Mouse (Mus musculus) heart, postnatal 4 days (tissue): ENCODE data around the gene Ptprt. TPM values are rescaled to one million over a fixed set of nuclear protein-coding genes. Genes with fewer than 3 reads are reported as not detected.
A peak's percentile ranks its signal among the peaks of the same experiment; 100 is the strongest.
"Not testable (repeated sequence)": the region's sequence is repeated elsewhere in the genome, so short reads cannot be mapped to it uniquely, and the experiment has no call there.

Experiments used
- DNase-seq: peaks from one replicate; pipeline ENCODE4 v3.0.0; 2021
- total RNA-seq, 2 experiments: library from RNA; stranded (reverse); gene quantifications; 2 replicates each; pipeline ENCODE4 v1.2.3; 2021

Gene Ptprt
- total RNA-seq, 2 experiments from 2014 or later: 0.81 to 1.1 TPM

- DNase-seq: no peak
Measured at GRCm38 (mm10) chr2:162197316-162197715, 463.6 kb downstream of the Ptprt start.

DNA sequence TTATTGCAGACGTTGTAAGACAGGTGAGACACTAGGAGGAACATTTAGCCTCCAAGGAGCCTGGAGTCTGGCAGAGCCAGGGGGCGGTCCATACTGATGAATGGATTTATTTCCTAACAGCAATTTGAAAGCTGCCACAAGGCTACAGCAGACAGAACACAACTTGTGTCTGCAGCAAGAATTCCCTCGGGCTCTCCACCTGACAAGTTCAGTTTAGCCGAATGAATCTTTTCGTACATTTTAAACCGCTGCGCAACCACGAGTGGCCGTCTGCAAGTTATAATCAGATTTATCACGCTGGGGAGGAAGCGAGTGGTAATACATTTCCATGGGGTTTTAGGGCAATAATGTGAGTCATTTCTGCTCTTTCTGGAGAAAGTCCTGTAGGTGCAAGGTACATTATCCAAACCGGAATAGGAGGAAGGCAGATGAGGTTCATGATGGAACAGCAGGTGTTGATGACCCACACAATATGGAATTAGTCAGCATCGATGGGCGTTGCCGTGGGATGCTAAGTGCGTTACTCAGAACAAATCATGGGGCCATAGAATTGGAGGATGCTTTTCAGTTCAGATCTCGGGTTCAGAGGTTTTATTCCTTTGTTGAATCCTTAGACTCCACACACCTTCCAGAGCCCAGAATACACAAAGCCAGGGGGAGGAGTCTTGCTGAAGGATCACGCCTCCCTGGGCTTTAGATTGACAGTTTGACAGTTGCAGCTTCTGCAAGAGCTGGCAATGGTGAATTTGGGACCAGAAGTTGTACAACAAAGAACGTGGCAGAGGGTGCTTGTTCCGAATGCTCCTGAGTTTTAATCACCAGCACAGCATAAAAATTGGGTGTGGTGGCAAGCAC, 478.1 kb downstream of the Ptprt start:
- no peak for DNase-seq

GRCm38 (mm10) chr2:162181826-162182225, 479.1 kb downstream of the Ptprt start:
- no peak for DNase-seq

DNA sequence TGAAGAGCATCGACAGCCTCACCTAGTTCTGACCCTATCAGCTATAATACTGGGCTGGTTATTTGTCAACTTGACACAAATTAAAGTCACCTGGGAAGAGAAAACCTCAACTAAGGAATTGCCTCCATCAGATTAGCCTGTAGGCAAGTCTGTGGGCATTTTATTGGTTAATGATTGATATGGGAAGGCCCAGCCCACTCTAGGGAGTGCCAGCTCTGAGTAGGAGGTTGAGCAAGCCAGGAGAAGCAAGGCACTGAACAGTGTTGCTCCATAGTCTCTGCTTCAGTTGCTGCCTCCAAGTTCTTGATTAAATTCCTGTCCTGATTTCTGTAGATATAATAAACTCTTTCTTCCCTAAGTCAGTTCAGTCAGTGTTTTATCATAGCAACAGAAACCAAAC, 488.4 kb downstream of the Ptprt start:
- no peak for DNase-seq

DNA sequence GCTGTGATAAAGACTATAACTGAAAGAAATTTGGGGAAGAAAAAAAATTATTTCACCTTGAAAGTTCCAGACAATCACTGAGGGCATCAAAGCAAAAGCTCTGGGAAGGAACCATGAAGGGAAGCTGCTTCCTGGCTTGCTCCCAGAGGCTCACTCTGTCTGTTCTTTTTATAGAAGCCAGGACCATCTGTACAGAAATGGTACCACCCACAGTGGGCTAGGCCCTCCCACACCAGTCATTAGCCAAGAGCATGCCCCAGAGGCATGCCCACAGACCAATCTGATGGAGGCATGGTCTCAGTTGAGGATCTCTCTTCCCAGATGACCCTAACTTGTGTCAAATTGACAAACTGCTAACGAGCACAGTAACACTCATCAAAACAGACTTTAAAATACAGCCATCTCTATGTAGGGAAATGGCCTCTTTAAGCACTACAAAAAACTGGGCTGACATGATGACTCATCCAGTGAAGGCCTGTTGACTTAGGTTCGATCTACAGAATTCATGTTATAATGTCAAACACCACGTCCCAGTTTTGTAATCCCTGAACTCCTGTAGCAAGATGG, 519.0 kb downstream of the Ptprt start:
- DNase-seq: no peak

DNA sequence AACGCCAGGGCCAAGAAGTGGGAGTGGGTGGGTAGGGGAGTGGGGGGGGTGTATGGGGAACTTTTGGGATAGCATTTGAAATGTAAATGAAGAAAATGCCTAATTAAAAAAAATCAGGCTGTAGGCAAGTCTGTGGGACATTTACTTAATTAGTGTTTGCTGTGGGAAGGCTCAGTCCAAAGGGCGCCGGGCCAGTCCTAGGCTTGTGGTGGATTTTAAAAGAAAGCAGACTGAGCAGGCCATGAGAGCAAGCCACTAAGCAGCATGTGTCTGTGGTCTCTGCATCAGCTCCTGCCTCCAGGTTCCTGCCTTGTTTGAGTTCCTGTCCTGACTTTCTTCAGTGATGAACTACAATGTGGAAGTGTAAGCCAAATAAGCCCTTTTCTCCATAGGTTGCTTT, 524.8 kb downstream of the Ptprt start:
- not testable (repeated sequence) for DNase-seq

- no peak for DNase-seq
Measured at GRCm38 (mm10) chr2:162131607-162132304, 529.2 kb downstream of the Ptprt start.

DNA sequence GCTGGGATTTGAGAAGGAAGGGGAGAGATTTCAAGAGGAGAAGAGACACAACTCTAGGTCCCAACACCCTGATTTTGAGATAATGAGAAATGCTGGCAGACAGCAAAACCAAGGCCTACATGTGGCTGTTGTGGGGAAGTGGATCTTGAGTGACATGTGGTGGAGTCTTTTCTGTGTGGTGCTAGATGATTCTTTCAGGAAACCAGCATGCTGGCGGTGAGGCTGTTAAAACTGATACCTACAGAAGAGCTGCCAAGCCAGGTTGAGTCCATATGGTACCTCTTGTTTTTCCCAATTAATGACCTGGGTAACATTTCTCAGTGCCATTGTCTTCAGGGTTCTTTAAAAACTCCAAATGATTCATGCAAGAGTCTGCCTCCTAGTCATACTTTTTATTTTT, 531.1 kb downstream of the Ptprt start:
- no peak for DNase-seq

DNA sequence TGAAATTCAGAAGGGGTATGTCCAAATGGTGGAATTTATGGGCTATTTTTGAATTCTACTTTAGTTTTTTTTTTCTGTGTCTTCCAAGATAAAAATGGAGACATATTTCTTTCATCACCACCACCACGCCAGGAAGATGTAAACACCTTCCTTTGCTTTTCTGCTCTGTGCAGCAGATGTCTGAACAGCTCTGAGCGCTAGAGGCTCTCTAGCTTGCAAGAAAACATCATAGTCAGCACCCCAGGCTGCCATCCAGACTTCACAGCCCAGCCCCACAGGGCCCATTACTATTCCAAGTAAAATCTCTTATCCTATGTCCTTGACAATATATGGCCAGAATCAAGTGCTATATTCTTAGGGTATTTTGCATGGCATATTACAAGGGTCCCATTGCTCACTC, 542.9 kb downstream of the Ptprt start:
- DNase-seq: no peak

DNA sequence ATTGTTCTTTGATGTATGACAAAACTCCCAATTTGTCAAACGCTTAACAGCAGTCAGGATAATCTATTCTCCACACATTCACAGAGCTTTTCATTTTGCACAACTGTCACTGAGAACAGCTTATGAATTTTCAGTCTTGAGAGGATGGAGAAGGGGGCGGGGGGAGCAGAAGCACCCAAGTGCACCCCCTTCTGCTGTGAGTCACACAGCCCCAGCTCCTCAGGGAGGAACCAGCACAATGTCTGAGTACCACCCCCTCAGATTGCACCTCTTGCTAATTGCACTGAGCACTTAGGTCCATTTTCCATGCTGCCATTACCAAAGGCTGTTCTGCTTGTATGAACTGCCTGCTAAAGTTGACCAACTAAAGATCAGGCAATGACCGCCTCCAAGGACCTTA, 578.6 kb downstream of the Ptprt start:
- DNase-seq: no peak

GRCm38 (mm10) chr2:162080717-162081398, 580.1 kb downstream of the Ptprt start:
- DNase-seq: no peak

DNA sequence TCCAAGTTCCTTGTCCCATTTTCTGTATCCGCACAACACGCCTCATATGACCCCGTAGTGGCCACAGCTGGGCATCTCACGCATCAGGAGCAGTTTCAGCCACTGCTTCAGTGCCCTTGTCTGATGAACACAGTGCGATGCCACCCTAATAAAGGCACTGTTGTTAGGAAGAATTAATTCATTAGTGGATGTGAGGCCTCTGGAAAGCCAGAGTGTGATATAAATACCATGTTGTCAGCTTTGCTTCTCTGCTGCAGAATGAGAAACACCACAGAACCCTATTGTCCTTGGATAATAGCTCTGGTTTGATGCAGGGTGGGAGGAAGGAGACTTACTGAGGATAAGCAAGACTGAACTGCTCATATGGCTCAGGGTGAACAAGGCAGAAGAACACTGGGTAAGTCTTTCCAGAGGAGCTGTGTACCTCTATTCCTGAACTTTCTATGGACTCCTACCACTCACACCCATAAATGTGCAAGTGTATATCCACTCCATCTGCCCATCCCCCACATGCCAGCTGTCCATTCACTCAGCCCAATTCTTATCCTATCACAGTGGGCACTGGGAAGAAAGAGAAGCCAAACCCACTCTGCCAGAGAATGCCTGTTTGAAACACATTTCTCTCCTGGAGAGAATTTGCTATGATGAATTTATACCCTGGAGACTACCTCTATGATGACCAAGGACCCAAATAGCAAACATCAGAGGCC, 582.2 kb downstream of the Ptprt start:
- no peak for DNase-seq

DNA sequence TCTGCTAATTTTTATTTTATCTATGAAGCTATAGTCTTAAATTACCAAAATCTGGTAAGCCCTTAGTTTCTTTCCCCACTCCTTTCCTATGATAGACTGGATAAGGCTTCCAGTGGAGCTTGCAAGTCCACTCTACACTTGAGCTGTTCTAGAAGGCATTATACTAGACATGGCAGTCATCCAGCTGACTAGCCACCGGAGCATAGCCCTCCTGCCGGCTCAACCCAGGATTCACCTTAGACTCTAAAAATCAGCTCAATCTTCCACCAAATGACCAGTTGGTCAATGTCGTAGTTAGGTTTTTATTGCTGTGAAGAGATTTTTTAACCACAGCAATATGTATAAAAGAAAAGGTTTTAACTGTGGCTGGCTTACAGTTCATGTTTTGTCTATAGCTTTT, 608.1 kb downstream of the Ptprt start:
- DNase-seq: no peak

DNA sequence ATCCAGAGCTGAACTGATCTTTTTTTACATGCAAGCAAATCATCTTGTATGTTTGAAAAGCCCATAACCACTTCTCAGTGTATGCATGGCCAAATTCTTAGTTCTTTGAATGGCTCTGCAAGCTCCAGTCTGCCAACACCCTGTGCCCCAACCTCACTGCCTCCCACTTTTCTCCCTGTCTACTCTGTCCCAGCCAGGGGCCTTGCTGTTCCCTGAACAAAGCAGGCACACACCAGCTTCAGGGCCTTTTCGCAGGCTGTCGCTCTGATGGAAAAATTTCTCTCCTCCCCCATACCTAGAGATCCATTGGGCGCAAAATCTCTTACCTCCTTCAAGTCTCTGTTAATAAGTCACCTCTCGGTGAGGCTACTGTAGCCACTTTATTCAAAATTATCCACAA, 610.7 kb downstream of the Ptprt start:
- no peak for DNase-seq

- no peak for DNase-seq
Measured at GRCm38 (mm10) chr2:162035615-162036014, 625.3 kb downstream of the Ptprt start.

- DNase-seq: peak; percentile 44
Measured at GRCm38 (mm10) chr2:162031636-162032035, 629.3 kb downstream of the Ptprt start.

DNA sequence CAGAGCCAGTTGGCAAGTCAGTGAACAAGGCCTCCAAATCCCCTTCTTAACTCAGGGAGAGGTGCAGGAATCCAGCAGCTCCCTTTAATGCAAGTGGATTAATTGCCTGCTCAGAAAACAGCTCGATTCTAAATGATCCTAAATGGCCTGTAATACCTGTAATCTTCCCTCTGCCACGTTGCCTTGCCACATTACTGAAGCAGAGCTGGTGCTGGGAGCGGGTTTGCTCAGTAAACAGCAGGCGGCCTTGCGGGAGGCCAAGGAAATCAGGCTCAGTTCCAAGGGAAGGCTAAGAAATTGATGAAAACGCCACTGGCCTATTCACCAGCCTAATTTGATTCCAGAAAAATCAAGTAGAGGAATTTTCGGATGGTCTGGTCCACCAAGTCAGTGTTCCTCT, 659.9 kb downstream of the Ptprt start:
- no peak for DNase-seq

GRCm38 (mm10) chr2:161982311-161982710, 678.6 kb downstream of the Ptprt start:
- no peak for DNase-seq

- no peak for DNase-seq
Measured at GRCm38 (mm10) chr2:161961179-161962163, 699.5 kb downstream of the Ptprt start.

- no peak for DNase-seq
Measured at GRCm38 (mm10) chr2:161945424-161945823, 715.5 kb downstream of the Ptprt start.

- DNase-seq: no peak
Measured at GRCm38 (mm10) chr2:161944689-161945088, 716.3 kb downstream of the Ptprt start.
